Mouse (Mus musculus) layer of hippocampus, adult 2 months (tissue): ENCODE measurements around the gene Klrb1. TPM values are rescaled to one million over a fixed set of nuclear protein-coding genes. Genes with fewer than 3 reads are reported as not detected.
"Not testable (repeated sequence)": the region's sequence is repeated elsewhere in the genome, so short reads cannot be mapped to it uniquely, and the experiment has no call there.

Source experiments
- DNase-seq, 2 experiments: peaks; one replicate each; pipeline ENCODE4 v3.0.0; 2022; ENCODE audit warnings: low spot score in 2 of 2
- H3K27ac ChIP-seq: fragments of 200-600 bp; 2 replicates; pipeline ENCODE4 v1.8.1; 2022
- H3K4me3 ChIP-seq: fragments of 200-600 bp; 2 replicates; pipeline ENCODE4 v1.8.1; 2022; ENCODE audit warnings: mild to moderate bottlenecking
- CTCF ChIP-seq: fragments of 200-600 bp; conservative IDR thresholded peaks from 2 replicates; pipeline ENCODE4 v1.8.1; 2022; ENCODE audit warnings: antibody characterized with exemption, mild to moderate bottlenecking, moderate library complexity
- long read RNA-seq, 2 experiments: library from polyadenylated mRNA; stranded (forward); transcript quantifications; one replicate each; pipeline ENCODE4 v2.0.0; 2021; ENCODE audit warnings: borderline mapping rate in 2 of 2
- total RNA-seq, 2 experiments: library from RNA; stranded (reverse); gene quantifications; 2 replicates each; pipeline ENCODE4 v1.2.3; 2021

Klrb1 gene
- total RNA-seq = not detected
- long read RNA-seq, experiment 1 = 0 reads
- long read RNA-seq, experiment 2 = 0 reads

- H3K4me3 ChIP-seq = no peak within 1 kb of the TSS
- no peak within 1 kb of the TSS for H3K27ac ChIP-seq
- TF ChIP-seq CTCF = no peak
- no peak for DNase-seq
Measured at GRCm38 (mm10) chr6:128722959-128723358, at the start of gene Klrb1. Klrb1 (minus strand) TSS chr6:128723059.

- no peak for TF ChIP-seq CTCF
- no peak for DNase-seq
- no peak overlapping the region for H3K4me3 ChIP-seq
- H3K27ac ChIP-seq = no peak overlapping the region
Measured at GRCm38 (mm10) chr6:128769481-128770253, 46.8 kb upstream of the Klrb1 start.

GRCm38 (mm10) chr6:128768047-128768446, 45.2 kb upstream of the Klrb1 start:
- Histone ChIP-seq H3K27ac (no peak overlapping the region), H3K4me3 (no peak overlapping the region)
- no peak for DNase-seq
- TF ChIP-seq CTCF = no peak

- H3K27ac ChIP-seq, H3K4me3 ChIP-seq: not testable (repeated sequence)
- DNase-seq = peak in 1 of 2 experiments; percentile 28
- TF ChIP-seq CTCF = peak; percentile 72
Measured at GRCm38 (mm10) chr6:128766486-128767254, 43.8 kb upstream of the Klrb1 start.

- no peak overlapping the region for H3K4me3 ChIP-seq
- no peak for TF ChIP-seq CTCF
- no peak for DNase-seq
- H3K27ac ChIP-seq = no peak overlapping the region
Measured at GRCm38 (mm10) chr6:128765211-128765610, 42.4 kb upstream of the Klrb1 start.

- no peak for TF ChIP-seq CTCF
- DNase-seq = no peak
- Histone ChIP-seq H3K4me3 (peak overlapping the region; percentile 63), H3K27ac (peak overlapping the region; percentile 67)
Measured at GRCm38 (mm10) chr6:128764598-128764997, 41.7 kb upstream of the Klrb1 start.

GRCm38 (mm10) chr6:128763736-128764523, 41.1 kb upstream of the Klrb1 start:
- peak; percentile 83 for TF ChIP-seq CTCF
- H3K4me3 ChIP-seq = peak overlapping the region; percentile 63
- DNase-seq = peak; percentile 96 to 99
- H3K27ac ChIP-seq = peak overlapping the region; percentile 67

- not testable (repeated sequence) for DNase-seq
- peak overlapping the region; percentile 63; the same call in 1 of the 2 replicates for H3K4me3 ChIP-seq
- H3K27ac ChIP-seq = peak overlapping the region; percentile 49; the same call in 1 of the 2 replicates
Measured at GRCm38 (mm10) chr6:128762892-128763670, 40.2 kb upstream of the Klrb1 start.

- peak overlapping the region; percentile 72 for H3K4me3 ChIP-seq
- no peak for DNase-seq
- TF ChIP-seq CTCF = peak; percentile 48
- peak overlapping the region; percentile 95 for H3K27ac ChIP-seq
Measured at GRCm38 (mm10) chr6:128761144-128761540, 38.3 kb upstream of the Klrb1 start.

- DNase-seq = peak; percentile 87
- TF ChIP-seq CTCF = peak; percentile 84
- H3K27ac ChIP-seq = peak overlapping the region; percentile 95
- H3K4me3 ChIP-seq = peak overlapping the region; percentile 72
Measured at GRCm38 (mm10) chr6:128760416-128761143, 37.7 kb upstream of the Klrb1 start.

- peak overlapping the region; percentile 72 for H3K4me3 ChIP-seq
- peak; percentile 88 to 96 for DNase-seq
- H3K27ac ChIP-seq = peak overlapping the region; percentile 95
Measured at GRCm38 (mm10) chr6:128760016-128760415, 37.2 kb upstream of the Klrb1 start.
